29 mouse cellular contexts compared by ENCODE assay signal in genomic region chr7:46410727-46411126, GRCm38 (mm10). TPM values are rescaled to one million over a fixed set of nuclear protein-coding genes. Genes with fewer than 3 reads are reported as not detected.
DNase-seq lines count a peak whose midpoint lies in the region; TF ChIP-seq lines count a peak whose summit lies in the region.
"Had no signal": no experiment of that assay in that cellular context is flagged by ENCODE, and none has a peak within 500 bp of the region (broad histone marks: within the 10 kb centered on the region; RNA-seq: fewer than 3 reads in every experiment).

No protein-coding gene starts in this region.

- DNase-seq in gastrocnemius, adult 18-20 months (ENCODE audit: low spot score): peak; percentile 74
- no peak for DNase-seq in gastrocnemius, postnatal 14 days
- no peak for DNase-seq in layer of hippocampus, adult 2 months (ENCODE audit: low spot score in 2 of 2)
- DNase-seq in layer of hippocampus, postnatal 36 days: no peak
- peak; percentile 80 for DNase-seq in skeletal muscle tissue, adult 2 months (ENCODE audit: low read depth, low spot score)
- no peak for DNase-seq in spleen, postnatal 4 days (ENCODE audit: low spot score in 2 of 2)
- DNase-seq: adrenal gland, postnatal 10 days; adrenal gland, postnatal 36 days; B cell, adult 2 months; cerebellum, adult 18-20 months; cerebellum, postnatal 10 days; cerebellum, postnatal 36 days; embryo, embryonic 11 days; heart, adult 18-20 months; heart, postnatal 10 days; heart, postnatal 36 days; kidney, adult 11 months had no signal

- no peak overlapping the region for H3K4me3 ChIP-seq in layer of hippocampus, adult 2 months
- H3K4me3 ChIP-seq: embryonic facial prominence, embryonic 10.5 days; embryonic facial prominence, embryonic 13.5 days; erythroblast, embryonic 14.5 days; forebrain, embryonic 12.5 days; forebrain, embryonic 15.5 days; heart, embryonic 12.5 days; heart, embryonic 15.5 days; hindbrain, embryonic 10.5 days; hindbrain, embryonic 13.5 days; intestine, embryonic 15.5 days had no signal

- peak overlapping the region; percentile 6; the same call in 1 of the 2 replicates for H3K27ac ChIP-seq in layer of hippocampus, adult 2 months
- H3K27ac ChIP-seq: embryonic facial prominence, embryonic 10.5 days; embryonic facial prominence, embryonic 13.5 days; forebrain, embryonic 12.5 days; forebrain, embryonic 15.5 days; heart, embryonic 15.5 days; hindbrain, embryonic 10.5 days; hindbrain, embryonic 13.5 days; intestine, embryonic 15.5 days had no signal

- intact Hi-C loops in gastrocnemius, postnatal 14 days (cut with DNase I; ENCODE audit: low total_unique reads): no loop called here

- TF ChIP-seq CTCF in layer of hippocampus, adult 2 months (conservative IDR thresholded peaks at IDR 0.05): no peak

RNA-seq across cellular contexts. Expression of gene Kcnc1, which starts 14.4 kb away (rescaled TPM):
- total RNA-seq in gastrocnemius, adult 18-20 months (2021): 10 to 100 TPM; 59.0 to 67.2 TPM
- 10 to 100 TPM; 34.8 to 35.1 TPM for total RNA-seq in gastrocnemius, postnatal 14 days (2021)
- total RNA-seq in layer of hippocampus, adult 2 months (2021): 100 to 1,000 TPM; 120 TPM
- 100 to 1,000 TPM; 114 to 119 TPM for total RNA-seq in layer of hippocampus, postnatal 36 days (2021)

RNA-seq across cellular contexts. Expression of gene Myod1, which starts 34.5 kb away (rescaled TPM):
- 10 to 100 TPM; 14.9 to 15.5 TPM for total RNA-seq in gastrocnemius, adult 18-20 months (2021)
- total RNA-seq in gastrocnemius, postnatal 14 days (2021): 10 to 100 TPM; 24.3 to 30.6 TPM
- under 1 TPM in 1 of 2 experiments, not detected in 1; 0.20 TPM for total RNA-seq in layer of hippocampus, adult 2 months (2021)
- not detected for total RNA-seq in layer of hippocampus, postnatal 36 days (2021)
- total RNA-seq: adrenal gland, adult 18-20 months; adrenal gland, postnatal 36 days; CH12.LX; heart, adult 18-20 months; heart, postnatal 10 days; heart, postnatal 36 days had no signal

Comparison
In these comparisons a context has a peak if more than half of its experiments do, and no peak if none do; other contexts are left out.
1. DNase-seq: peak in gastrocnemius, adult 18-20 months (single experiment) and skeletal muscle tissue, adult 2 months (single experiment); none in gastrocnemius, postnatal 14 days (single experiment), layer of hippocampus, adult 2 months (0 of 2), layer of hippocampus, postnatal 36 days (0 of 2) and spleen, postnatal 4 days (0 of 2).
2. RNA of gene Myod1, which starts 34.5 kb away (total RNA-seq): 24.3 to 30.6 TPM in gastrocnemius, postnatal 14 days and 14.9 to 15.5 TPM in gastrocnemius, adult 18-20 months; 0.20 TPM in layer of hippocampus, adult 2 months and not detected in layer of hippocampus, postnatal 36 days; every median in the first group is over 10 times any median in the second.